Mouse (Mus musculus): ENCODE results near the gene Marcksl1.

GRCm38 (mm10) chr4:129563718-129564117 is 50.3 kb downstream of the Marcksl1 start:
- TF ChIP-seq CTCF (IDR thresholded peaks at IDR 0.05; ENCODE audit: control insufficient read depth, insufficient read depth, insufficient replicate concordance, low read depth, low read length) (no peak), POLR2A (IDR thresholded peaks at IDR 0.05; ENCODE audit: control insufficient read depth, low read depth, low read length) (no peak)

Data from testis, adult 2 months (tissue).